Mouse (Mus musculus) stomach, embryonic 15.5 days (tissue): ENCODE measurements around the gene Abi3bp. TPM values are rescaled to one million over a fixed set of nuclear protein-coding genes. Genes with fewer than 3 reads are reported as not detected.
A peak's percentile ranks its signal among the peaks of the same experiment; 100 is the strongest.

Source experiments
- ATAC-seq: fragments of 200-750 bp; cut with Nextera tagmentation; 2 replicates; pipeline ENCODE4 v1.8.0; 2017; ENCODE audit warnings: low read depth, moderate number of reproducible peaks, moderate TSS enrichment; ENCODE audit not compliant: insufficient read depth, low FRiP score
- H3K27ac ChIP-seq: fragments of 300-500 bp; sonication (generic); 2 replicates; pipeline ENCODE4 v1.5.1; 2015; ENCODE audit warnings: mild to moderate bottlenecking, inconsistent platforms
- H3K27me3 ChIP-seq: fragments of 300-500 bp; sonication (generic); replicated peaks from 2 replicates; pipeline ENCODE4 v1.6.1; 2015; ENCODE audit warnings: inconsistent platforms
- H3K36me3 ChIP-seq: fragments of 300-500 bp; sonication (generic); 2 replicates; pipeline ENCODE4 v1.6.1; 2015; ENCODE audit warnings: inconsistent platforms
- H3K4me1 ChIP-seq: fragments of 300-500 bp; sonication (generic); 2 replicates; pipeline ENCODE4 v1.6.1; 2015; ENCODE audit warnings: inconsistent platforms
- H3K4me2 ChIP-seq: fragments of 300-500 bp; sonication (generic); 2 replicates; pipeline ENCODE4 v1.6.1; 2015; ENCODE audit warnings: mild to moderate bottlenecking, inconsistent platforms
- H3K4me3 ChIP-seq: fragments of 300-500 bp; sonication (generic); replicated peaks from 2 replicates; pipeline ENCODE4 v1.5.1; 2015; ENCODE audit warnings: inconsistent platforms
- H3K9ac ChIP-seq: fragments of 300-500 bp; sonication (generic); 2 replicates; pipeline ENCODE4 v1.6.1; 2015; ENCODE audit warnings: inconsistent platforms
- H3K9me3 ChIP-seq: fragments of 300-500 bp; sonication (generic); 2 replicates; pipeline ENCODE4 v1.6.1; 2016; ENCODE audit warnings: inconsistent platforms
- WGBS: fragments of 180-500 bp; shearing (Covaris S2); methylation state at CpG from one replicate; pipeline ENCODE4 v1.1.7; 2015; 5-methylcytosine and 5-hydroxymethylcytosine counted together
- polyA plus RNA-seq: library from polyadenylated mRNA; unstranded; fragments of >200 nt; fragmentation: Nextera tagmentation; extraction: Ambion mirVana; gene quantifications from 2 replicates; pipeline ENCODE4 v1.2.1, GENCODE M21; 2015

Abi3bp gene
- polyA plus RNA-seq, 1 experiment from 2014 or later = 24.6 TPM

GRCm38 (mm10) chr16:56483466-56483865 lies 5.8 kb downstream of the Abi3bp start:
- Histone ChIP-seq H3K4me1 (no peaks in the 10 kb centered on the region), H3K27ac (no peak overlapping the region), H3K9ac (no peak overlapping the region), H3K4me2 (no peak overlapping the region), H3K27me3 (no peaks in the 10 kb centered on the region), H3K9me3 (no peaks in the 10 kb centered on the region), H3K4me3 (no peak overlapping the region), H3K36me3 (no peaks in the 10 kb centered on the region)
- no peak for ATAC-seq
- WGBS = 85% methylated on average over 10 of the region's 10 CpGs

GRCm38 (mm10) chr16:56486461-56486860 lies 8.8 kb downstream of the Abi3bp start:
- no peak overlapping the region for H3K4me3 ChIP-seq
- no peaks in the 10 kb centered on the region for H3K4me1 ChIP-seq
- H3K4me2 ChIP-seq = no peak overlapping the region
- WGBS = 29% methylated on average over 4 of the region's 4 CpGs
- H3K27ac ChIP-seq = no peak overlapping the region
- H3K36me3 ChIP-seq = no peaks in the 10 kb centered on the region
- no peaks in the 10 kb centered on the region for H3K9me3 ChIP-seq
- no peaks in the 10 kb centered on the region for H3K27me3 ChIP-seq
- H3K9ac ChIP-seq = no peak overlapping the region
- no peak; the same call in 1 of the 2 replicates for ATAC-seq

- no peaks in the 10 kb centered on the region for H3K9me3 ChIP-seq
- 57% methylated on average over 3 of the region's 3 CpGs for WGBS
- no peaks in the 10 kb centered on the region for H3K27me3 ChIP-seq
- no peak overlapping the region for H3K9ac ChIP-seq
- H3K4me1 ChIP-seq = no peaks in the 10 kb centered on the region
- H3K4me3 ChIP-seq = no peak overlapping the region
- no peak overlapping the region for H3K4me2 ChIP-seq
- H3K27ac ChIP-seq = no peak overlapping the region
- no peaks in the 10 kb centered on the region for H3K36me3 ChIP-seq
- no peak for ATAC-seq
These were observed 13.2 kb downstream of the Abi3bp start for GRCm38 (mm10) chr16:56490861-56491260.

GRCm38 (mm10) chr16:56495266-56495665 lies 17.6 kb downstream of the Abi3bp start:
- no peak overlapping the region for H3K4me2 ChIP-seq
- 70% methylated on average over 4 of the region's 4 CpGs for WGBS
- H3K9me3 ChIP-seq = no peaks in the 10 kb centered on the region
- no peak for ATAC-seq
- H3K9ac ChIP-seq = no peak overlapping the region
- no peaks in the 10 kb centered on the region for H3K27me3 ChIP-seq
- no peak overlapping the region for H3K4me3 ChIP-seq
- H3K27ac ChIP-seq = no peak overlapping the region
- H3K36me3 ChIP-seq = no peaks in the 10 kb centered on the region
- H3K4me1 ChIP-seq = no peaks in the 10 kb centered on the region

- WGBS = 39% methylated on average over 4 of the region's 4 CpGs
- no peaks in the 10 kb centered on the region for H3K9me3 ChIP-seq
- no peak overlapping the region for H3K9ac ChIP-seq
- no peaks in the 10 kb centered on the region for H3K36me3 ChIP-seq
- no peaks in the 10 kb centered on the region for H3K4me1 ChIP-seq
- H3K4me2 ChIP-seq = no peak overlapping the region
- H3K4me3 ChIP-seq = no peak overlapping the region
- H3K27me3 ChIP-seq = no peaks in the 10 kb centered on the region
- ATAC-seq = no peak
- no peak overlapping the region for H3K27ac ChIP-seq
These were observed 19.1 kb downstream of the Abi3bp start for GRCm38 (mm10) chr16:56496743-56497142.

- 31% methylated on average over 1 of the region's 1 CpGs for WGBS
- Histone ChIP-seq H3K27me3 (no peaks in the 10 kb centered on the region), H3K9me3 (no peaks in the 10 kb centered on the region), H3K4me1 (no peaks in the 10 kb centered on the region; the same call in 1 of the 2 replicates), H3K27ac (no peak overlapping the region), H3K36me3 (no peaks in the 10 kb centered on the region), H3K4me3 (no peak overlapping the region), H3K4me2 (no peak overlapping the region), H3K9ac (no peak overlapping the region)
- peak; percentile 65 for ATAC-seq
These were observed 21.0 kb downstream of the Abi3bp start for GRCm38 (mm10) chr16:56498680-56499079.

- Histone ChIP-seq H3K27ac (no peak overlapping the region), H3K9me3 (no peaks in the 10 kb centered on the region), H3K4me3 (no peak overlapping the region), H3K36me3 (no peaks in the 10 kb centered on the region), H3K4me1 (no peaks in the 10 kb centered on the region; the same call in 1 of the 2 replicates), H3K27me3 (no peaks in the 10 kb centered on the region), H3K9ac (no peak overlapping the region), H3K4me2 (no peak overlapping the region)
- ATAC-seq = no peak
- 61% methylated on average over 3 of the region's 3 CpGs for WGBS
These were observed 22.8 kb downstream of the Abi3bp start for GRCm38 (mm10) chr16:56500441-56500840.

- ATAC-seq = no peak
- Histone ChIP-seq H3K9me3 (no peaks in the 10 kb centered on the region), H3K27ac (no peak overlapping the region), H3K4me2 (no peak overlapping the region), H3K4me3 (no peak overlapping the region), H3K27me3 (no peaks in the 10 kb centered on the region), H3K4me1 (no peaks in the 10 kb centered on the region; the same call in 1 of the 2 replicates), H3K36me3 (no peaks in the 10 kb centered on the region), H3K9ac (no peak overlapping the region)
- 61% methylated on average over 6 of the region's 6 CpGs for WGBS
These were observed 23.4 kb downstream of the Abi3bp start for GRCm38 (mm10) chr16:56501101-56501500.

GRCm38 (mm10) chr16:56501513-56501912 lies 23.8 kb downstream of the Abi3bp start:
- Histone ChIP-seq H3K27me3 (no peaks in the 10 kb centered on the region), H3K27ac (no peak overlapping the region), H3K36me3 (no peaks in the 10 kb centered on the region), H3K4me1 (no peaks in the 10 kb centered on the region; the same call in 1 of the 2 replicates), H3K9ac (no peak overlapping the region), H3K4me3 (no peak overlapping the region), H3K4me2 (no peak overlapping the region), H3K9me3 (no peaks in the 10 kb centered on the region)
- ATAC-seq = no peak
- 17% methylated on average over 2 of the region's 2 CpGs for WGBS

- no peak overlapping the region for H3K27ac ChIP-seq
- no peaks in the 10 kb centered on the region for H3K36me3 ChIP-seq
- no peak for ATAC-seq
- no peaks in the 10 kb centered on the region for H3K27me3 ChIP-seq
- H3K4me1 ChIP-seq = no peaks in the 10 kb centered on the region; the same call in 1 of the 2 replicates
- H3K4me2 ChIP-seq = no peak overlapping the region
- 83% methylated on average over 3 of the region's 3 CpGs for WGBS
- no peak overlapping the region for H3K9ac ChIP-seq
- no peak overlapping the region for H3K4me3 ChIP-seq
- no peaks in the 10 kb centered on the region for H3K9me3 ChIP-seq
These were observed 24.5 kb downstream of the Abi3bp start for GRCm38 (mm10) chr16:56502134-56502533.

- no peak overlapping the region for H3K27ac ChIP-seq
- H3K9ac ChIP-seq = no peak overlapping the region
- H3K36me3 ChIP-seq = no peaks in the 10 kb centered on the region
- no peaks in the 10 kb centered on the region; the same call in 1 of the 2 replicates for H3K4me1 ChIP-seq
- no peak overlapping the region for H3K4me3 ChIP-seq
- no peak for ATAC-seq
- WGBS = 73% methylated on average over 2 of the region's 2 CpGs
- no peaks in the 10 kb centered on the region for H3K9me3 ChIP-seq
- no peak overlapping the region for H3K4me2 ChIP-seq
- H3K27me3 ChIP-seq = no peaks in the 10 kb centered on the region
These were observed 26.3 kb downstream of the Abi3bp start for GRCm38 (mm10) chr16:56503941-56504340.

- no peaks in the 10 kb centered on the region for H3K27me3 ChIP-seq
- H3K36me3 ChIP-seq = no peaks in the 10 kb centered on the region
- no peaks in the 10 kb centered on the region for H3K9me3 ChIP-seq
- no peak for ATAC-seq
- no peak overlapping the region for H3K4me2 ChIP-seq
- WGBS = 53% methylated on average over 9 of the region's 9 CpGs
- H3K4me1 ChIP-seq = 0 out of 2 replicates have a peak, but pooled peaks cover 3% of the 10 kb centered on the region
- H3K27ac ChIP-seq = peak overlapping the region; percentile 32
- H3K9ac ChIP-seq = no peak overlapping the region
- H3K4me3 ChIP-seq = no peak overlapping the region
These were observed 40.3 kb downstream of the Abi3bp start for GRCm38 (mm10) chr16:56518024-56518423.

GRCm38 (mm10) chr16:56524359-56524758 lies 46.7 kb downstream of the Abi3bp start:
- Histone ChIP-seq H3K4me2 (no peak overlapping the region), H3K9ac (no peak overlapping the region), H3K36me3 (no peaks in the 10 kb centered on the region), H3K4me1 (no peaks in the 10 kb centered on the region), H3K4me3 (no peak overlapping the region), H3K9me3 (no peaks in the 10 kb centered on the region), H3K27me3 (no peaks in the 10 kb centered on the region), H3K27ac (no peak overlapping the region)
- ATAC-seq = no peak
- WGBS = 45% methylated on average over 8 of the region's 8 CpGs
